Mouse (Mus musculus): Measurements from ENCODE around the gene Hmga1. TPM values are rescaled to one million over a fixed set of nuclear protein-coding genes. Genes with fewer than 3 reads are reported as not detected.
A peak's percentile ranks its signal among the peaks of the same experiment; 100 is the strongest.

Hmga1 gene
- 113 and 126 TPM in 2 replicates for polyA plus RNA-seq (2014; fragmentation: Nextera tagmentation; extraction: Ambion mirVana)

- peak within 1 kb of the TSS; percentile 77 to 82 for H3K4me3 ChIP-seq (ENCODE audit: control insufficient read depth in 1 of 2, insufficient read depth in 1 of 2, low read depth in 1 of 2, low read length in 2 of 2)
- no peaks in the 10 kb centered on the region for H3K27me3 ChIP-seq (ENCODE audit: control insufficient read depth, insufficient read depth, low read length)
- peak within 1 kb of the TSS; percentile 85 to 91 for H3K27ac ChIP-seq (replicated peaks in 1 of 2; ENCODE audit: control insufficient read depth in 1 of 2, insufficient read depth in 1 of 2, low read depth in 2 of 2, low read length in 2 of 2)
- H3K4me1 ChIP-seq (ENCODE audit: control insufficient read depth in 2 of 2, insufficient read depth in 2 of 2, low read length in 2 of 2), result peaks cover 28% of the 10 kb centered on the region in 2 experiments
- peaks cover 9% of the 10 kb centered on the region; the same call in 1 of the 2 replicates for H3K36me3 ChIP-seq (ENCODE audit: control insufficient read depth, insufficient read depth, low read length)
- peak within 1 kb of the TSS; percentile 93 for H3K4me2 ChIP-seq (ENCODE audit: low read length)
- ATAC-seq (ENCODE audit: insufficient number of reproducible peaks, insufficient read depth, low FRiP score, low read depth), result peak; percentile 65
- H3K9ac ChIP-seq (ENCODE audit: low read length), result peak within 1 kb of the TSS; percentile 78
- under 1% methylated on average over 76 of the region's 79 CpGs for WGBS
- H3K9me3 ChIP-seq (ENCODE audit: control insufficient read depth, low read length), result no peaks in the 10 kb centered on the region
Observed at GRCm38 (mm10) chr17:27556315-27557011, at the start of gene Hmga1. Gene Hmga1 (plus strand): TSS chr17:27556497.

GRCm38 (mm10) chr17:27506871-27507590 lies 49.3 kb upstream of the Hmga1 start:
- WGBS, result 80% methylated on average over 7 of the region's 7 CpGs

GRCm38 (mm10) chr17:27507591-27507945 lies 48.7 kb upstream of the Hmga1 start:
- no peak overlapping the region for H3K9ac ChIP-seq (ENCODE audit: low read length)
- peaks cover 0 to 8% of the 10 kb centered on the region in 2 experiments; a peak in 2 of 4 replicates for H3K4me1 ChIP-seq (ENCODE audit: control insufficient read depth in 2 of 2, insufficient read depth in 2 of 2, low read length in 2 of 2)
- H3K36me3 ChIP-seq (ENCODE audit: control insufficient read depth, insufficient read depth, low read length), result no peaks in the 10 kb centered on the region
- no peak overlapping the region for H3K27ac ChIP-seq (replicated peaks in 1 of 2; ENCODE audit: control insufficient read depth in 1 of 2, insufficient read depth in 1 of 2, low read depth in 2 of 2, low read length in 2 of 2)
- H3K27me3 ChIP-seq (ENCODE audit: control insufficient read depth, insufficient read depth, low read length), result peaks cover 100% of the 10 kb centered on the region
- H3K9me3 ChIP-seq (ENCODE audit: control insufficient read depth, low read length), result no peaks in the 10 kb centered on the region
- H3K4me2 ChIP-seq (ENCODE audit: low read length), result no peak overlapping the region
- H3K4me3 ChIP-seq (ENCODE audit: control insufficient read depth in 1 of 2, insufficient read depth in 1 of 2, low read depth in 1 of 2, low read length in 2 of 2), result no peak overlapping the region
- no peak for ATAC-seq (ENCODE audit: insufficient number of reproducible peaks, insufficient read depth, low FRiP score, low read depth)
- WGBS, result 79% methylated on average over 7 of the region's 7 CpGs

More at GRCm38 (mm10) chr17:27506871-27507590, 49.3 kb upstream of the Hmga1 start:
- H3K27me3 ChIP-seq (ENCODE audit: control insufficient read depth, insufficient read depth, low read length), result peaks cover 100% of the 10 kb centered on the region
- no peak overlapping the region for H3K27ac ChIP-seq (replicated peaks in 1 of 2; ENCODE audit: control insufficient read depth in 1 of 2, insufficient read depth in 1 of 2, low read depth in 2 of 2, low read length in 2 of 2)
- H3K4me1 ChIP-seq (ENCODE audit: control insufficient read depth in 2 of 2, insufficient read depth in 2 of 2, low read length in 2 of 2), result peaks cover 0 to 3% of the 10 kb centered on the region in 2 experiments; a peak in 2 of 4 replicates
- no peaks in the 10 kb centered on the region for H3K36me3 ChIP-seq (ENCODE audit: control insufficient read depth, insufficient read depth, low read length)
- H3K4me2 ChIP-seq (ENCODE audit: low read length), result no peak overlapping the region
- H3K9me3 ChIP-seq (ENCODE audit: control insufficient read depth, low read length), result no peaks in the 10 kb centered on the region
- H3K9ac ChIP-seq (ENCODE audit: low read length), result no peak overlapping the region
- H3K4me3 ChIP-seq (ENCODE audit: control insufficient read depth in 1 of 2, insufficient read depth in 1 of 2, low read depth in 1 of 2, low read length in 2 of 2), result no peak overlapping the region
- ATAC-seq (ENCODE audit: insufficient number of reproducible peaks, insufficient read depth, low FRiP score, low read depth), result no peak

DNA sequence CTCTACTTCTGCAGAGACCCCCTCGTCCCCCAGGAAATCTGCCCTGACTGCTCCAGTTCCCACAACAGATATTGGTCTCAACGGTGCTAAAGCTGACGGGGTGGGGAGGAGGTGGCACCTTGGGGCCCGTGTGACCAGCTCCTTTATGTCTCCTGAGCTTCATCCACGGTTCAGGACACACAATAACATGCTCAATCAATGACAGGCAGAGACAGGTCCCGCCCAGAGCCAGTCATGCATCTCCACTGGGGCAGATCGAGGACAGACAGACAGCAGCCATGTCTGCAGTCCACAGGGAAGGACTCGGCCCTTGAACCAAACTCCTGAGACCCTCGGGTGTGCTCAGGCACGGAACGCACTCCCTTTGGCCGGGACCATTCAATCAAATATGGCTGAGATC lies 48.3 kb upstream of the Hmga1 start:
- no peak overlapping the region for H3K4me3 ChIP-seq (ENCODE audit: control insufficient read depth in 1 of 2, insufficient read depth in 1 of 2, low read depth in 1 of 2, low read length in 2 of 2)
- 63% methylated on average over 12 of the region's 12 CpGs for WGBS
- H3K4me2 ChIP-seq (ENCODE audit: low read length), result no peak overlapping the region
- H3K27ac ChIP-seq (replicated peaks in 1 of 2; ENCODE audit: control insufficient read depth in 1 of 2, insufficient read depth in 1 of 2, low read depth in 2 of 2, low read length in 2 of 2), result no peak overlapping the region
- ATAC-seq (ENCODE audit: insufficient number of reproducible peaks, insufficient read depth, low FRiP score, low read depth), result no peak
- H3K4me1 ChIP-seq (ENCODE audit: control insufficient read depth in 2 of 2, insufficient read depth in 2 of 2, low read length in 2 of 2), result peaks cover 0 to 12% of the 10 kb centered on the region in 2 experiments; a peak in 2 of 4 replicates
- no peaks in the 10 kb centered on the region for H3K36me3 ChIP-seq (ENCODE audit: control insufficient read depth, insufficient read depth, low read length)
- H3K27me3 ChIP-seq (ENCODE audit: control insufficient read depth, insufficient read depth, low read length), result peaks cover 100% of the 10 kb centered on the region
- H3K9me3 ChIP-seq (ENCODE audit: control insufficient read depth, low read length), result no peaks in the 10 kb centered on the region
- H3K9ac ChIP-seq (ENCODE audit: low read length), result no peak overlapping the region

GRCm38 (mm10) chr17:27508513-27508912 lies 47.8 kb upstream of the Hmga1 start:
- Histone ChIP-seq H3K4me3 (ENCODE audit: control insufficient read depth in 1 of 2, insufficient read depth in 1 of 2, low read depth in 1 of 2, low read length in 2 of 2) (no peak overlapping the region), H3K36me3 (ENCODE audit: control insufficient read depth, insufficient read depth, low read length) (no peaks in the 10 kb centered on the region), H3K9ac (ENCODE audit: low read length) (no peak overlapping the region), H3K9me3 (ENCODE audit: control insufficient read depth, low read length) (no peaks in the 10 kb centered on the region), H3K4me1 (ENCODE audit: control insufficient read depth in 2 of 2, insufficient read depth in 2 of 2, low read length in 2 of 2) (peaks cover 0 to 18% of the 10 kb centered on the region in 2 experiments; a peak in 2 of 4 replicates), H3K27ac (replicated peaks in 1 of 2; ENCODE audit: control insufficient read depth in 1 of 2, insufficient read depth in 1 of 2, low read depth in 2 of 2, low read length in 2 of 2) (no peak overlapping the region), H3K4me2 (ENCODE audit: low read length) (no peak overlapping the region), H3K27me3 (ENCODE audit: control insufficient read depth, insufficient read depth, low read length) (peaks cover 100% of the 10 kb centered on the region)
- no peak for ATAC-seq (ENCODE audit: insufficient number of reproducible peaks, insufficient read depth, low FRiP score, low read depth)
- WGBS, result 70% methylated on average over 5 of the region's 5 CpGs

- ATAC-seq (ENCODE audit: insufficient number of reproducible peaks, insufficient read depth, low FRiP score, low read depth), result no peak
- H3K9ac ChIP-seq (ENCODE audit: low read length), result no peak overlapping the region
- no peak overlapping the region for H3K27ac ChIP-seq (replicated peaks in 1 of 2; ENCODE audit: control insufficient read depth in 1 of 2, insufficient read depth in 1 of 2, low read depth in 2 of 2, low read length in 2 of 2)
- 55% methylated on average over 5 of the region's 5 CpGs for WGBS
- peaks cover 0 to 23% of the 10 kb centered on the region in 2 experiments; a peak in 2 of 4 replicates for H3K4me1 ChIP-seq (ENCODE audit: control insufficient read depth in 2 of 2, insufficient read depth in 2 of 2, low read length in 2 of 2)
- H3K4me3 ChIP-seq (ENCODE audit: control insufficient read depth in 1 of 2, insufficient read depth in 1 of 2, low read depth in 1 of 2, low read length in 2 of 2), result no peak overlapping the region
- no peaks in the 10 kb centered on the region for H3K9me3 ChIP-seq (ENCODE audit: control insufficient read depth, low read length)
- H3K4me2 ChIP-seq (ENCODE audit: low read length), result no peak overlapping the region
- no peaks in the 10 kb centered on the region for H3K36me3 ChIP-seq (ENCODE audit: control insufficient read depth, insufficient read depth, low read length)
- peaks cover 100% of the 10 kb centered on the region for H3K27me3 ChIP-seq (ENCODE audit: control insufficient read depth, insufficient read depth, low read length)
Observed at GRCm38 (mm10) chr17:27509056-27509455, 47.2 kb upstream of the Hmga1 start.

- Histone ChIP-seq H3K27me3 (ENCODE audit: control insufficient read depth, insufficient read depth, low read length) (peaks cover 100% of the 10 kb centered on the region), H3K9me3 (ENCODE audit: control insufficient read depth, low read length) (no peaks in the 10 kb centered on the region), H3K9ac (ENCODE audit: low read length) (no peak overlapping the region), H3K36me3 (ENCODE audit: control insufficient read depth, insufficient read depth, low read length) (no peaks in the 10 kb centered on the region), H3K27ac (replicated peaks in 1 of 2; ENCODE audit: control insufficient read depth in 1 of 2, insufficient read depth in 1 of 2, low read depth in 2 of 2, low read length in 2 of 2) (no peak overlapping the region), H3K4me2 (ENCODE audit: low read length) (no peak overlapping the region), H3K4me1 (ENCODE audit: control insufficient read depth in 2 of 2, insufficient read depth in 2 of 2, low read length in 2 of 2) (peaks cover 0 to 24% of the 10 kb centered on the region in 2 experiments; a peak in 2 of 4 replicates), H3K4me3 (ENCODE audit: control insufficient read depth in 1 of 2, insufficient read depth in 1 of 2, low read depth in 1 of 2, low read length in 2 of 2) (no peak overlapping the region)
- ATAC-seq (ENCODE audit: insufficient number of reproducible peaks, insufficient read depth, low FRiP score, low read depth), result no peak
- WGBS, result 52% methylated on average over 9 of the region's 9 CpGs
Observed at GRCm38 (mm10) chr17:27510258-27511124, 45.8 kb upstream of the Hmga1 start.

Data from heart, embryonic 14.5 days (tissue).